Mouse (Mus musculus) T-helper 2 cell (primary cell): ENCODE data around the gene Dnmt3a.

Source experiments
- in situ Hi-C: fragments of 300-600 bp; cut with MboI, MseI; formaldehyde crosslinking; loops from one replicate; pipeline ENCODE4 v1.15.1; 2025; ENCODE audit warnings: high pct_unique_total_duplicates

Dnmt3a gene

DNA sequence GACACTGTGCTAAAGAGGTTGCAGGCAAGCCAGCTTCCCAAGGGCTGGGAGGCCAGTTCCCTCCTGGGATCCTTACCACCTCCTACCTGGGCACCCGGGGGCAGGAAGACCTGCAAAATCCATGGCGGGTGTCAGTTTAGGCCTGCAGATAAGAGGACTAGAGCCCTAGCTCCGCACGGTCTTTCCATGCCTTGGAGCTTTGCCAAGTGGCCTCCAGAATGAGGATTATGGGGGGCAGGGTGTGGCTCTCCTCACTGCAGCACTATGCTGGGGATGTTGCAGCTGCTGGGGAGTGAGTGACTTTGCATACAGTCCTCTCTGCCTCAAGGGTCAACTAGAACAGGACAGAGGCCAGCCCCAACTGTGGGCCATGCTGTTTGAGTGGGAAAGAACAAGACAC is 14.1 kb downstream of the Dnmt3a start:
- in situ Hi-C loops, result no loop called here

DNA sequence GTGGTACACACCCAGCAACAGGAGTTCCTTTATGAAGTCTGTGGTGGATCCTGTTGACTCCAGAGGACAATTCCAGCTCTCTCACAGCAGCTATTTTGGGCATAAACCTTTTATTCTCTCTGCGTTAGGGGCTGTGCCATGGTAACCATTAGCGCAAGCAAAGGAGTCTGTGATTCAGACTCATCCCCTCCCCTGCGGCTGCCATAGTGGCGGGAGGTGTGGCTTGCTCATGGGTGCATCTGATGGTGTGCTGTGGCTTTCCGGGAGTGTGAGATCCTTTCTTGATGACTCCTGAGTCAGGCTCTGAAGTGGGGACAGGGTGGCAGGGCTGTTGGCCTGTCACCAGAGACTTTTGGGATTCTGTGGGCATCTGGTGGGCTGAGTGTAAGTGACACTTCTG is 17.6 kb downstream of the Dnmt3a start:
- in situ Hi-C loops, result no loop called here

DNA sequence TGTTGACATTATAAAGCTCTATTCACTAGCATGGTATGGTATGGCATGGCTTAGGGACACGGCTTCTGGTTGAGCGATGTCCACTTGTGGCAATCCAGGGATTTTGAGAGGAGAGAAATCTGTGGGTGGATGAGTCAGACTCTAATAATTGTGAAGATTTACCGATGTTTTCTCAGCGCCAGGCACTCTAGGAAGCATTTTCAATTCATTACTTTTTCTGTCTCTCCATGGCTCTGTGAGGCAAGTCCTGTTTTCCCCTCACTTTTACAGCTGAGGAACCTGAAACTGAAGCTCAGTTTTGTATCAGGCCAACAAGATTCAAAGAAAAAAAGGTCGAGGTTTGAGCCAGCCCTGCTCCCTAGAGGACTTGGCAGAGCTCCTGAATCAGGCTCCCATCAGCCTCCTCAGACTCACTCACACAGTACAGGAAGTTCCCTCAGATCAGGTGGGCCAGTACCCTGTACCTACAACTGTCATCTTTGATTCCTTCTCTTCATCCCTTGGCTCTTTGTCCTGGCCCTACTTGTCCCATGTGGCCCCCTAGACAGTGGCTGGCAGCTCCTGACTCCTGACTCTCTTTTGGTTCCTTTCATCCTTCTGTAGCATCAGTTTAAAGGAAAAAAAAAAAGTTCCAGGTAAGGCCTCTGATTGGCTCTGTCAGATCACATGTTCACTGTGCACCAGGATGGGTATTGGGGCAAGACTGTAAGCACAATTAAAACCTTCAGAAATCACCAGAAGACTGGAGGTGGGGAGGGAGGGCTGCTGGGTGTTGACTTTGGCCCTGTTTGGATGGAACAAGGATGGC is 19.3 kb downstream of the Dnmt3a start:
- in situ Hi-C loops, result no loop called here

DNA sequence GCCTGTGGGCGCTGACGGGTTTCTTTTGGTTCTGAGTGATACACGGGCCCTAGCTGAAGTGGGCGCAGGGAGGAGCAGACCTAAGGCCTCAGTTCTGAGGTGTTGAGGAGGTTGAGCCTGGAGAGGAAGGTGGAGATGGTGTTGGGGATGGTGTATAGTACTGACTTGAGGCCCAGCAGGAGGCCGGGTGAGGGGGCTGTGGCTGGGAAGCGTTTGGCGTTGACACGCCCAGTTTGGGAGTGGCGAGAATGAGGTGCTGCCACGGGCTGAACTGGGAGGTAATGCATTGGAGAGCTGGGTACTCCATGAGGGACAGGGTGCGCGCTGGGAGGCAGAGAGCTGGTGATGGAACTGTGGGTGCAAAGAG is 19.9 kb downstream of the Dnmt3a start:
- in situ Hi-C loops, result no loop called here

DNA sequence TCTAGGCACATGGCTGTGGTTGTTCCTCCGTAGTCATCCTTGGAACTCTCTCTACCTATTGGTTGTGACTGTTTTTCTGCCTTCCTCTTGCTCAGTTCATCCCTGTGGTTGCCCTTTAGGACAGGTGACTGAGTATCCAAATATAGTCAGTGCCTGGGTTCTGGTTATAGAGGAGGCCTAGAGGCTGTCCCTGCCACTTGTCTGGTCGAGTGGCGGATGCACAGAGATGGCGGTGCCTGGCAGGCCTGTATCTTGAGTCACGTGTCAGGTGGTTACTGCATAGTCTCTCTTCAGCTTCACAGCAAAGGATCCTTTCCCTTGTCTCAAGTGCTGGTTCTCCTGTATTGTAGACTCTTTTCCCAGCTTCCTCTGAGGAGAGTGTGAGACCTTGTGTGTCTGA is 22.0 kb downstream of the Dnmt3a start:
- in situ Hi-C loops, result no loop called here

DNA sequence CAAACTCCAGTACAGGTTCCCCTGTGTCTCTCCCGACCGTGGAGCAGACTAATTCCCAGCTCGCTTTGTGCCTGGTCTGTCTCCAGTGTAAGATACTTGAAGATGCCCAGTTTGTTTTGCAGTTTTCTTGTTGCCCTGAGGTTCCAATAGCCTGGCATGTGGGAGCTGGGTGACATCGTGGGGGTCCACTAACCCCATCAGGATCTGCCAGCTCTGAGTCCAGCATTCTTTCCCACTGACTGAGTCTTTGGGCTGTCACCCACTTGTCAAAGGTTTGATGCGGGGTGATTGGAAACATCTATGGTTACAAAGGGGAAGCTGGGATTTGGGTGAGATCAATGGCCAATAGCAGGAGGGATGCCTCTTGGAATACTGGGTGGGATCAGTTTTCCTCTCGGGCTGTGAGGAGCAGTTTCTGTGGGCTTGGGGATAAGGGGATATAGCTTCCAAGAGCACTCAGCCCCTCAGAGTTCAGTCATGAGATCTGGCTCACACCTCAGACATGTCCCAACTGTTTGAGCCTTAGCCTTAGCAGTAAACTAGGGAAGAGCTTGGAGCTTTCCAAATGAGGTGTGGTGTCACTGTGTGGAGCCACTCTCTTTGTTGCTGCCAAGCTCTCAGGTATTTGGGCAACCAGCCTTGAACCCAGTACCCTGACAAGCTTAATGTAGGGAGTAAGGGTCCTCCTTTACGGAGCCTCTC is 27.4 kb downstream of the Dnmt3a start:
- in situ Hi-C loops, result no loop called here

DNA sequence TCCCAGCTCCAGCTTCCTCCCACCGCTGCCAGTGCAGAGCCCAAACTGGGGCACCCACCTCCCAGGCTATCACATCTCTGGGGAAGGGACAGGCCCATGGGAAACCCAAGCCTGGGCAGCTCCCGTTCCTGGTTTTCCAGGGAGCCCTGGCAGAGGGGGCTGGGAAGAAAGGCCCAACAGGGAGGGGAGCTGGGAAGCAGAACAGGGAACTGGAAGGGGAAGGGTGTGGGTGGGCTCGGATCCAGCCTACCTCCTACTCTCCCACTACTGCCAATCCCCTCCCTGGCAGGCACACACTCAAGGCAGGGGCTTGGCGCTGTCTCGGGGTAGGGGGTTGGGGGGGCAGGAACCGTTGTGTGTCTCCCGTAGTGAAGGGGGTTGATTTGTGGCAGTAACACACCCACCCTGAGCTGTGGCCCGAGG is 28.1 kb downstream of the Dnmt3a start:
- in situ Hi-C loops, result no loop called here

DNA sequence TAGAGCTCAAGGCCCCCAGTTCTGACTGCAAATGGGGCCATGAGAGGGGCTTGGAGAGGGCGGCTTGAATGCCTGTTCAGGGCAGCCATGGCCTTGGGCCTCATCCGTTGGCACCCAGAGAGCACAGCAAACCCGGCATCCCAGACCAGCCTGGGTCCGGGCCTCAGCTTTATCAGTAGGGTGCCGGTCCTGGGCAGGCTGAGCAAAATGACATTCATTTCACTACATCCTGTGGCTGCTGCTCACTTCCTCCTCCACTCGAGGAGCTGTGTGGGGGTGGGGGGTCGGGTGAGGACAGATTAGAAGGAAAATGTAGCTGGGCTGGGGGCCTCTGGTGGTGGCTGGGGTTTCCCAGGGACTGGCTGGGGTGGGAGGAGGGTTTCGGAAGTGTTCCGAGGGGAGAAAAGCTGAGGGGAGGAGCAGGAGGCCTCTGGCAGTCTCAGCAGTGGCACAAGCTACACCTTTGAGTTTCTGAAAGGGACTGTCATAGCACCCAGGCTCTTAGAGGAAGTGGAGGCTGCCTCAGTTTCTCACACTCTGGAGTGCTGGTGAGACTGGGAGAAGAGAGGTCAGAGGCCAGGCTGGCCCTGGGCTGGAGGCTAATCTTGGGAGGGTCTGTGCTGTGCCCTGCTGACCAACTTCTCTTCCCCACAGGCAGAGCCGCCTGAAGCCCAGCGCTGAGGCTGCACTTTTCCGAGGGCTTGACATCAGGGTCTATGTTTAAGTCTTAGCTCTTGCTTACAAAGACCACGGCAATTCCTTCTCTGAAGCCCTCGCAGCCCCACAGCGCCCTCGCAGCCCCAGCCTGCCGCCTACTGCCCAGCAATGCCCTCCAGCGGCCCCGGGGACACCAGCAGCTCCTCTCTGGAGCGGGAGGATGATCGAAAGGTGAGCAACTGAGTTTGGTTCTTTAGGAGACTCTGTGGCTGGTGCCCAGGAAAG is 28.8 kb downstream of the Dnmt3a start:
- in situ Hi-C loops, result no loop called here

DNA sequence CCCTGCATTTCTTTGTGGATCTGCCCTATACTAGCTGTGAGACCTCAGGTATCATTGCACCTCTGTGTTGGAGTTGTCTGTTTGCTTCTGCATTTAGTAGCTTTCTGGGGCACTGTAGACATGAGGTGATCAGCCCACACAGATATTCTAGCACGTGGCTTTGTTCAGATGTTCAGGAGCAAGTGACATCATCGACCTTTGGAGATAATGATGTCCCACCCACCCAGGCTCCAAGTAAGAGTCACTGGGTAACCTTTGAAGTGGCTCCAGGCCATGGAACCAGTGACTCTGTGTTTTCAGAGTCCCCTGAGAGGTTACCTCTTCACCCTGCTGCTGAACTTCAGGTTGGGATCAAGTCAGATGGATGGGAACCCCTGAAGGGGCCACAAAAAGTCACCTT is 29.8 kb downstream of the Dnmt3a start:
- in situ Hi-C loops, result no loop called here

DNA sequence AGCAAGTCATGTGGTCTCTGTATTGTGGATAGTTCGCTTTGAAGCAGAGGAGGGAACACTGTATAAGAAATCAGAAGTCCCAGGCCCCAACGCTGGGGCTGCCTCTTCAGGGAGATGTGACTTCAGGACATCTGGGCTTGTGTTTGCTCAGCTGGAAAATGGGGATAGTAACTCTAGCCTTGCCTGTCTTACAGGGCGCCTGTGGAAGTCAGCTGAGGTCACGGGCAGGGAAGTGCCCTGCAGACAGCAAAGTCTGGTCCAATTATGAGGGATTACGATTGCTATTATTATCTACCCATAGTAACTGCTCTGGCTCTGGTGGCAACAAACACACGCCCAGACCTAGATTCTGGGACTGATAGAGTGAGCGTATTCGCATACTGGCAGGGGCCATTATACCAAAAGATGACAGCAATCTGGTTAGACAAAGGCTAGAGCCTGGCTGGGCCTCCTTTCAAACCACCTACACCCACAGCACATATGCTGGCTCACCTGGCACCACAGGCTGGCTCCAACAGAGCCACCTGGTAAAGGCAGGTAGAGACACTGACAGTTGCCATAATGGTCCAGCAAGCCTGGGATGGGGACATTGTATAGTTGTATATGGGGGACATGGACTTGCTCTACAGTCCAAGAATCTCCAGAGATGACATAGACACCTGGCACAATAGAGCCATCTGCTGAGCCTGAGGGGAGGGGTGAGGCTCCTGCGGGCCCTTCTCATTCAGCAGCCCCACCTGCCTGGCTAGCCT is 31.4 kb downstream of the Dnmt3a start:
- in situ Hi-C loops, result no loop called here

DNA sequence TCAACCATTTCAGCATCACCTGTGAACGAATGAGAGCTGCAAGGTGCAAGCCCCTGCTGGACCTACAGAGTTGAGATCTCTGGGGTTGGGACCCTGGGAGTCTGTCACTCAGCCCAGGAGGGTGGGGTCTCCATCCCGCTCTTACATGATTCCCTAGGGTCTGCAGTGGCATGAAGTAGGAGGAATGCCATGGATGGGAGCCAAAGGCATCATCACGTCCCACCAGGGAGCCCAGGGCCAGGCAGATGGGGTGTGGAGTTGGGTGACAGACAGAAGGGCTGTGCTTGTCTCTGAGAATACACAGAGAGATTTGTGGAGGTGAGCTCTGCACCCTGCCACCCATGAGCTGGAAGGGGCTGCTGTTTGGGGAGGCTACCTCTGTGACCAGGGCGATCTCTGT is 32.2 kb downstream of the Dnmt3a start:
- in situ Hi-C loops, result no loop called here

DNA sequence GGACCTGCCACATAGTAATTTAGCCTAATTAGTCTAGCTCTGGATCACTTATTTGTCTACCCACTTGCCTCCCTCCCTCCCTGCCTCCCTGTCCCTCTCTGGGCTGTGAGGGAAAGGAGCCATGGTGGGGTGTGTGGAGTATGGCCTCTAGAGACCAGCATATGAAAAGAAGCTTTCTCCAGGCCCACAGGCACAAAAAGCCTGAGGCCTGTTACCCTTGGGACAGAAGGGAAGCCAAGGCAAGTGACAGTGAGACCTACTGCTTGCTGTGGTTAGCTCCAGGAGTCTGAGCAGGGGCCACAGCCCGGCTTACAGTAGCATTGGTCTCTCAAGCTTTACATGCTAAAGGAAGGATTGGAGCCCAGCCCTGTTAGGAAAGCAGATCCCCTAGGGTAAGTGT is 33.9 kb downstream of the Dnmt3a start:
- in situ Hi-C loops, result no loop called here

DNA sequence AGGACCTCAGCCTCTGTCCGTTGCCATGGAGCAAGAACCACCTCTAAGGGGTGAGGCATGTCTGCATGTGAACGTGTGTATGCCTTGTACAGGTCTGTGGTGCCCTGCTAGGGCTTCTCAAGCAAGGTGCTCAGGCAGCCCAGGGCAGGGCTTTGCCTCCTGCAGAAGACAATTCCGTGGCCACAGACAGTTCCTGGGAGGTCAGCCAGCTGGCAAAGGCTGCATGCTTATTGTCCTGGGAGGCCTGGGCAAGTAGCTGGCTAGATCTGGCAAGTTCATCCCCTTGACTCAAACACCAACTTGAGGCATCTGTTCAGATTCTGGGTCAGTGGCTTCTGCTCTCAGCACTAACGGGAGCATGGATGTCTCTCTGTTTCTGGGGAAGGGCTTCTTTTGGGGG is 35.3 kb downstream of the Dnmt3a start:
- in situ Hi-C loops, result no loop called here

DNA sequence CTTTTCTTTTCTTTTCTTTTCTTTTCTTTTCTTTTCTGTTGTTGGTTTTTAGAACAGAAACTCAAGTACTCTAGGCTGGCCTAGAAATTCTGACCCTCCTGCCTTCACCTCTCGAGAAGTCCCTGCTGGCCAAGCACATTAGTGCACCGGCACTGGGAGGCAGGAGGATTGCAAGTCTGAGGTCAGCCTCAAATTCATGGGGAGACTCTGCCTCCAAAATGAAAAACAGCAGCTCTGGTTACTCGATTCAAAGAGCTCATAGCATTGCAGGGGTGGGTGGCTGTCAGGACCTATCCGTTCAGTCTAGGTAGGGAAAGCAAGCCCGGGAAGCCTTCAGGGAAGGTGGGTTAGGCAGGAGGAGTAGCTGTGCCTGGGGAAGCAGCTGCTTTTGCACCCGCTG is 37.0 kb downstream of the Dnmt3a start:
- in situ Hi-C loops, result no loop called here

DNA sequence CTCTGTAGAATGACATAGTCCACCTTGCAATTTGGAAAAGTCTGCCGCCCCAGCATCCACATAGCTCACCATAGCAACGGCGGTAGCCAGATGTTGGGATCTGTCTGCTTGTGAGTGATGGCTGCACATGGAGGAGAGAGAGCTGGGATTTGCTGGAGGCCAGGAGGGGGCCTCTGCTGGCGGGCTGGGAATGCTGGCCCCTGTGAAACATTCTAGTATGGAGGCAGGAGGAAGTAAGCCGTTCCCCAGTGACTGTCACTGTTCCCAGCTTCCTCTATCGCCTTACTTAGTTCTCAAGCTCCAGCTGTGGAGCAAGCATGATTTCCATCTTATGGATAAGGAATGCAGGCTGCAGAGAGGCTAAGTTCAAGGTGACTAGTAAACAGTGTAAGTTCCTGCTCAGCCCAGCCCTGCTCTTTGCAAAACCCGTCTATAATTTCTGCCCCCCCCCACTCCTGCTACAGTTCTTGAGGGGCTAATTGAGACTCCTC is 37.6 kb downstream of the Dnmt3a start:
- in situ Hi-C loops, result no loop called here

DNA sequence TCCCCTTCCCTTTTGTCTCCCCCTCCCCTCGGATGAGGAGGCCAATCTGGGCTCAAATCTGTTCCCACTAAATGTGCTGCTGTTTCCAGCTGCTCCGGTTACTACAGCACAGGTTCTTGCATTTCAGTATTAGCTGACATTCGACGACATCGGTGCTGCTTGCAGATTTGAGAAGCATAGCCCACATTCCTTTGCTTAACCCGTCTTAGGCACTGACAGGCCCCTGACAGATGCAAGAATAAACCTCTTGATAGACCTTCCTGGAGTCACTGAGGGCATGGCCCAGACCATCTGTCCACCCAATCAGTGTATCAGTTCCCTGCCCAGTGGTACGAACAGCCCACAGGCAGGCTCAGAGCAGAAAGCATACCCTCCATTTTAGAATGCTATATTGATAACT is 38.1 kb downstream of the Dnmt3a start:
- in situ Hi-C loops, result no loop called here

DNA sequence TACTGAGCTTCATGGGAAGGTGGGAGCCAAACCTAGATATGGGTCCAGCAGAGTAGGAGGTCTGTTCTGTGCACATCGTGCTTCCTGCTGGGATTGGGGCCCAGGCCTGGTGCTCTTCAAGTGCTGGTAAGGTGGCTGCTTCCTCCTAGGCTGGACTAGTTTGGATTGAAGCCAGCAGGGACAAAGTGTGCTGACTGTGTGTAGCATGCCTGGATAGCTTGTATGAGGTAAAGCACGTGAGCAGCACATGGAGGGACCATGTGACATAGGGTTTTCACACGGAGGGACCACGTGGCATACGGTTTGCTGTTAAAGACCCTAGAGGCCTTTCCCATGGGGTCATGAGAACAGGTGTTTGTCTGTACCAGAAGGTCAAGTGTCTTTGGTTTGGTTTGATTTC is 38.5 kb downstream of the Dnmt3a start:
- in situ Hi-C loops, result no loop called here

DNA sequence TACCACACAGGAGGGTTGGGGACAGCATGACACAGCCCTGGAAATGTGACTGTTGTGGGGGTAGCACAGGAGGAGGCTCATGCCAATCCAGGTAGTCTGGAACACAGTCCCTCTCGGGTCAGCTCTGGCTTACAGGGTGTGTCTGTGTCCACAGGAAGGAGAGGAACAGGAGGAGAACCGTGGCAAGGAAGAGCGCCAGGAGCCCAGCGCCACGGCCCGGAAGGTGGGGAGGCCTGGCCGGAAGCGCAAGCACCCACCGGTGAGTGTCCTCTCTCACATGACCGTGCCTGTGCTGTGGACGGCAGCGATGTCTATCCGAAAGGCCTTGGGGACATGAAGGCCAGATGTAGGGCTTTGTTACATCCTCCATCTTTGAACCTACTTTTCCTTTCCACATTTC is 43.7 kb downstream of the Dnmt3a start:
- in situ Hi-C loops, result no loop called here

DNA sequence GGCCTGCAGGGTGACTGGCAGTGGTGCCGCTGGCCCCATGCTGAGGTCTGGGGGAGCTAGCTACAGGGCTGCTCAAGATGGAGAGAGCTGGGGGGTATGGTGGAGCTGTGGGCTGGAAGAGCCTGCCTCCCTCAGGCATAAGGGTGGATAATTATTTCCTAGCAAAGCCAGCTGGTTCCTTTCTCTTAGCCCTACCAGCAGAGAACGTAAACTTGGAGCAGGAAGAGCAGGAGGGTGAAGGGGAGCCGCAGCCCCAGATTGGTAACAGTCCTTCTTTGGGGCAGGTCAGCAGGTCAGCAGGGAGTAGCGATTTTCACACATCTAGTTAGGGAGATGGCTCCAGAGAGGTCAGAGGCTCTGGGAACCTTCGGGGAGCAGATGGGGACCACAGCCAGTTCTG is 44.4 kb downstream of the Dnmt3a start:
- in situ Hi-C loops, result no loop called here

DNA sequence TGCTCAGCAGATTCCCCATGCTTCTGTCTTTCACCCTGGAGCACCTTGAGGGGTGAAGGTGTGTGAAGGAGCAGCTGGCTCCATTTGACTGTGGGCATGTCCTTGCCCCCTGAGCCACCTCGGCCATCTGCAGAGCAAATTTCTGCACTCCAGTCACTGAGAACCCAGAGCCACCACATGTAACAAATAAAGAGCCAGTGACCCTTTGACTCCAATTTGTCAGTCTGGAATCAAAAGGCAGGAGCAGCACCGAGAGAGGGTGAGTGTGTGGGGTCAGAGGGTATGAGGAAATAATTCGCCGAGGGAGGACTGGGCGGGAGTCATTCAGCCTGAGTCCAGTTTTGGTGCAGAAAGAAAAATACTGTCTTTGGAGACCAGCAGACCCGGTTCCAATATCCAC is 44.9 kb downstream of the Dnmt3a start:
- in situ Hi-C loops, result no loop called here

DNA sequence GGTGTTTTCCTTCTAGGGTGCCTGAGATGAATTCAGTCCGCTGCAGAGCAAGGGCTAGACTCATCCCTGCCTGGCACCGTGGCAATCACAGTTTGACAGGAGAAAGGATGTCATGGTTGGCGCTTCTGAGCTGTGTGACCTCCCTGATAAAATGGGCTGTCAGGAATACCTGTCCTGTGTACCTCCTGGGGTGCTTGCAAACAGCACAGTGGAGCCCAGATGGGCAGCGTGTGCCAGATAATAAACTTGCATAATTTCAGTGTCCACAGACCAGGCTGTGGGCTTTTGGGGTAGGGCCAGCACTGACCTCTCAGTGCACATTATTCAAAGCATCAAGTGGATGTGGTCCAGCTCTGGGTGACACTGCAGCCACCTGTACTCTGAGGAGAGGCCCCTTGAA is 45.4 kb downstream of the Dnmt3a start:
- in situ Hi-C loops, result no loop called here
